Mouse (Mus musculus): ENCODE results near the gene Nckap5. TPM values are rescaled to one million over a fixed set of nuclear protein-coding genes. Genes with fewer than 3 reads are reported as not detected.

Gene Nckap5
- polyA plus RNA-seq, 1 experiment from 2014 or later, result 0.67 TPM

- no peaks in the 10 kb centered on the region for H3K36me3 ChIP-seq (ENCODE audit: control insufficient read depth, insufficient read depth, low read length)
- H3K27ac ChIP-seq (ENCODE audit: low read depth, low read length), result no peak overlapping the region
- ATAC-seq (replicated peaks; ENCODE audit: low FRiP score) (no peak), DNase-seq (ENCODE audit: low spot score) (no peak)
- 73% methylated on average over 6 of the region's 6 CpGs for WGBS
- H3K9ac ChIP-seq (ENCODE audit: low read depth, low read length), result no peak overlapping the region
- no peaks in the 10 kb centered on the region for H3K4me1 ChIP-seq (replicated peaks; ENCODE audit: control insufficient read depth, insufficient read depth, low read length)
- H3K9me3 ChIP-seq (ENCODE audit: control insufficient read depth, low read length), result no peaks in the 10 kb centered on the region
- H3K27me3 ChIP-seq (replicated peaks; ENCODE audit: control insufficient read depth, insufficient read depth, low read length), result no peaks in the 10 kb centered on the region
- no peak overlapping the region for H3K4me3 ChIP-seq (ENCODE audit: low read depth, low read length)
- no peak overlapping the region for H3K4me2 ChIP-seq
These were observed 678.4 kb downstream of the Nckap5 start for GRCm38 (mm10) chr1:126152217-126152616.

- H3K4me3 ChIP-seq (ENCODE audit: low read depth, low read length), result no peak overlapping the region
- H3K4me1 ChIP-seq (replicated peaks; ENCODE audit: control insufficient read depth, insufficient read depth, low read length), result no peaks in the 10 kb centered on the region
- no peaks in the 10 kb centered on the region for H3K9me3 ChIP-seq (ENCODE audit: control insufficient read depth, low read length)
- no peak overlapping the region for H3K9ac ChIP-seq (ENCODE audit: low read depth, low read length)
- no peak for ATAC-seq (replicated peaks; ENCODE audit: low FRiP score)
- DNase-seq (ENCODE audit: low spot score), result no peak
- no peak overlapping the region for H3K4me2 ChIP-seq
- H3K36me3 ChIP-seq (ENCODE audit: control insufficient read depth, insufficient read depth, low read length), result no peaks in the 10 kb centered on the region
- no peak overlapping the region for H3K27ac ChIP-seq (ENCODE audit: low read depth, low read length)
- no peaks in the 10 kb centered on the region for H3K27me3 ChIP-seq (replicated peaks; ENCODE audit: control insufficient read depth, insufficient read depth, low read length)
These were observed 680.6 kb downstream of the Nckap5 start for GRCm38 (mm10) chr1:126149966-126150365.

- 76% methylated on average over 3 of the region's 3 CpGs for WGBS
- no peaks in the 10 kb centered on the region for H3K4me1 ChIP-seq (replicated peaks; ENCODE audit: control insufficient read depth, insufficient read depth, low read length)
These were observed 694.9 kb downstream of the Nckap5 start for GRCm38 (mm10) chr1:126135717-126136116.

GRCm38 (mm10) chr1:126132316-126132715, 698.3 kb downstream of the Nckap5 start:
- H3K9ac ChIP-seq (ENCODE audit: low read depth, low read length), result no peak overlapping the region
- no peaks in the 10 kb centered on the region for H3K4me1 ChIP-seq (replicated peaks; ENCODE audit: control insufficient read depth, insufficient read depth, low read length)
- no peaks in the 10 kb centered on the region for H3K36me3 ChIP-seq (ENCODE audit: control insufficient read depth, insufficient read depth, low read length)
- no peak for ATAC-seq (replicated peaks; ENCODE audit: low FRiP score)
- no peak overlapping the region for H3K27ac ChIP-seq (ENCODE audit: low read depth, low read length)
- H3K4me3 ChIP-seq (ENCODE audit: low read depth, low read length), result no peak overlapping the region
- no peak for DNase-seq (ENCODE audit: low spot score)
- H3K4me2 ChIP-seq, result no peak overlapping the region
- WGBS, result 81% methylated on average over 2 of the region's 2 CpGs
- no peaks in the 10 kb centered on the region for H3K27me3 ChIP-seq (replicated peaks; ENCODE audit: control insufficient read depth, insufficient read depth, low read length)
- H3K9me3 ChIP-seq (ENCODE audit: control insufficient read depth, low read length), result no peaks in the 10 kb centered on the region

More at GRCm38 (mm10) chr1:126135717-126136116, 694.9 kb downstream of the Nckap5 start:
- DNase-seq (ENCODE audit: low spot score) (no peak), ATAC-seq (replicated peaks; ENCODE audit: low FRiP score) (no peak)
- Histone ChIP-seq H3K36me3 (ENCODE audit: control insufficient read depth, insufficient read depth, low read length) (no peaks in the 10 kb centered on the region), H3K9me3 (ENCODE audit: control insufficient read depth, low read length) (no peaks in the 10 kb centered on the region), H3K27ac (ENCODE audit: low read depth, low read length) (no peak overlapping the region), H3K4me3 (ENCODE audit: low read depth, low read length) (no peak overlapping the region), H3K27me3 (replicated peaks; ENCODE audit: control insufficient read depth, insufficient read depth, low read length) (no peaks in the 10 kb centered on the region), H3K4me2 (no peak overlapping the region), H3K9ac (ENCODE audit: low read depth, low read length) (no peak overlapping the region)

- H3K27ac ChIP-seq (ENCODE audit: low read depth, low read length), result no peak overlapping the region
- ATAC-seq (replicated peaks; ENCODE audit: low FRiP score) (no peak), DNase-seq (ENCODE audit: low spot score) (no peak)
- no peak overlapping the region for H3K4me2 ChIP-seq
- H3K9me3 ChIP-seq (ENCODE audit: control insufficient read depth, low read length), result no peaks in the 10 kb centered on the region
- H3K4me1 ChIP-seq (replicated peaks; ENCODE audit: control insufficient read depth, insufficient read depth, low read length), result no peaks in the 10 kb centered on the region
- H3K9ac ChIP-seq (ENCODE audit: low read depth, low read length), result no peak overlapping the region
- H3K36me3 ChIP-seq (ENCODE audit: control insufficient read depth, insufficient read depth, low read length), result no peaks in the 10 kb centered on the region
- no peak overlapping the region for H3K4me3 ChIP-seq (ENCODE audit: low read depth, low read length)
- no peaks in the 10 kb centered on the region for H3K27me3 ChIP-seq (replicated peaks; ENCODE audit: control insufficient read depth, insufficient read depth, low read length)
- WGBS, result 40% methylated on average over 1 of the region's 1 CpGs
These were observed 701.5 kb downstream of the Nckap5 start for GRCm38 (mm10) chr1:126129129-126129528.

- no peak for ATAC-seq (replicated peaks; ENCODE audit: low FRiP score)
- no peak overlapping the region for H3K9ac ChIP-seq (ENCODE audit: low read depth, low read length)
- no peak overlapping the region for H3K27ac ChIP-seq (ENCODE audit: low read depth, low read length)
- H3K36me3 ChIP-seq (ENCODE audit: control insufficient read depth, insufficient read depth, low read length), result no peaks in the 10 kb centered on the region
- DNase-seq (ENCODE audit: low spot score), result no peak
- H3K4me2 ChIP-seq, result no peak overlapping the region
- H3K9me3 ChIP-seq (ENCODE audit: control insufficient read depth, low read length), result no peaks in the 10 kb centered on the region
- no peaks in the 10 kb centered on the region for H3K4me1 ChIP-seq (replicated peaks; ENCODE audit: control insufficient read depth, insufficient read depth, low read length)
- no peaks in the 10 kb centered on the region for H3K27me3 ChIP-seq (replicated peaks; ENCODE audit: control insufficient read depth, insufficient read depth, low read length)
- no peak overlapping the region for H3K4me3 ChIP-seq (ENCODE audit: low read depth, low read length)
- WGBS, result 76% methylated on average over 5 of the region's 5 CpGs
These were observed 707.5 kb downstream of the Nckap5 start for GRCm38 (mm10) chr1:126123111-126123510.

- 72% methylated on average over 8 of the region's 8 CpGs for WGBS
- ATAC-seq (replicated peaks; ENCODE audit: low FRiP score), result no peak
- Histone ChIP-seq H3K27me3 (replicated peaks; ENCODE audit: control insufficient read depth, insufficient read depth, low read length) (no peaks in the 10 kb centered on the region), H3K36me3 (ENCODE audit: control insufficient read depth, insufficient read depth, low read length) (no peaks in the 10 kb centered on the region), H3K4me3 (ENCODE audit: low read depth, low read length) (no peak overlapping the region), H3K4me1 (replicated peaks; ENCODE audit: control insufficient read depth, insufficient read depth, low read length) (no peaks in the 10 kb centered on the region), H3K4me2 (no peak overlapping the region), H3K9ac (ENCODE audit: low read depth, low read length) (no peak overlapping the region), H3K9me3 (ENCODE audit: control insufficient read depth, low read length) (no peaks in the 10 kb centered on the region), H3K27ac (ENCODE audit: low read depth, low read length) (no peak overlapping the region)
- DNase-seq (ENCODE audit: low spot score), result no peak
These were observed 710.1 kb downstream of the Nckap5 start for GRCm38 (mm10) chr1:126120506-126120905.

GRCm38 (mm10) chr1:126116034-126116433, 714.6 kb downstream of the Nckap5 start:
- Histone ChIP-seq H3K9me3 (ENCODE audit: control insufficient read depth, low read length) (no peaks in the 10 kb centered on the region), H3K9ac (ENCODE audit: low read depth, low read length) (no peak overlapping the region), H3K36me3 (ENCODE audit: control insufficient read depth, insufficient read depth, low read length) (no peaks in the 10 kb centered on the region), H3K27me3 (replicated peaks; ENCODE audit: control insufficient read depth, insufficient read depth, low read length) (no peaks in the 10 kb centered on the region), H3K27ac (ENCODE audit: low read depth, low read length) (no peak overlapping the region), H3K4me3 (ENCODE audit: low read depth, low read length) (no peak overlapping the region), H3K4me1 (replicated peaks; ENCODE audit: control insufficient read depth, insufficient read depth, low read length) (no peaks in the 10 kb centered on the region), H3K4me2 (no peak overlapping the region)
- WGBS, result 70% methylated on average over 3 of the region's 3 CpGs
- no peak for DNase-seq (ENCODE audit: low spot score)
- no peak for ATAC-seq (replicated peaks; ENCODE audit: low FRiP score)

- no peak overlapping the region for H3K9ac ChIP-seq (ENCODE audit: low read depth, low read length)
- no peaks in the 10 kb centered on the region for H3K4me1 ChIP-seq (replicated peaks; ENCODE audit: control insufficient read depth, insufficient read depth, low read length)
- H3K4me3 ChIP-seq (ENCODE audit: low read depth, low read length), result no peak overlapping the region
- no peak overlapping the region for H3K27ac ChIP-seq (ENCODE audit: low read depth, low read length)
- H3K9me3 ChIP-seq (ENCODE audit: control insufficient read depth, low read length), result no peaks in the 10 kb centered on the region
- no peak for DNase-seq (ENCODE audit: low spot score)
- H3K36me3 ChIP-seq (ENCODE audit: control insufficient read depth, insufficient read depth, low read length), result no peaks in the 10 kb centered on the region
- ATAC-seq (replicated peaks; ENCODE audit: low FRiP score), result no peak
- no peaks in the 10 kb centered on the region for H3K27me3 ChIP-seq (replicated peaks; ENCODE audit: control insufficient read depth, insufficient read depth, low read length)
- WGBS, result 80% methylated on average over 3 of the region's 3 CpGs
- H3K4me2 ChIP-seq, result no peak overlapping the region
These were observed 724.8 kb downstream of the Nckap5 start for GRCm38 (mm10) chr1:126105673-126106256.
